Mouse (Mus musculus): Measurements from ENCODE around the gene Rbm4b.

GRCm38 (mm10) chr19:4713886-4714285 is 42.4 kb upstream of the Rbm4b start:
- TF ChIP-seq GATA1 (IDR thresholded peaks at IDR 0.05; ENCODE audit: borderline replicate concordance, low read length) (no peak), FLI1 (IDR thresholded peaks at IDR 0.05; ENCODE audit: low read length) (no peak)
